Mouse (Mus musculus): ENCODE measurements around the gene Atp5d.

The Atp5d gene

GRCm38 (mm10) chr10:80116927-80117691, 21.3 kb upstream of the Atp5d start:
- peak; percentile 36 for DNase-seq (ENCODE audit: low read depth, low spot score)

GRCm38 (mm10) chr10:80117736-80118135, 20.7 kb upstream of the Atp5d start:
- DNase-seq (ENCODE audit: low read depth, low spot score): peak; percentile 34

GRCm38 (mm10) chr10:80118552-80118951, 19.9 kb upstream of the Atp5d start:
- no peak for DNase-seq (ENCODE audit: low read depth, low spot score)

GRCm38 (mm10) chr10:80120146-80120545, 18.3 kb upstream of the Atp5d start:
- no peak for DNase-seq (ENCODE audit: low read depth, low spot score)

GRCm38 (mm10) chr10:80121639-80122038, 16.8 kb upstream of the Atp5d start:
- no peak for DNase-seq (ENCODE audit: low read depth, low spot score)

- no peak for DNase-seq (ENCODE audit: low read depth, low spot score)
Measured at GRCm38 (mm10) chr10:80123932-80124562, 14.4 kb upstream of the Atp5d start.

- DNase-seq (ENCODE audit: low read depth, low spot score): no peak
Measured at GRCm38 (mm10) chr10:80127920-80128319, 10.5 kb upstream of the Atp5d start.

- no peak for DNase-seq (ENCODE audit: low read depth, low spot score)
Measured at GRCm38 (mm10) chr10:80129846-80130245, 8.6 kb upstream of the Atp5d start.

GRCm38 (mm10) chr10:80130403-80131031, 7.9 kb upstream of the Atp5d start:
- no peak for DNase-seq (ENCODE audit: low read depth, low spot score)

GRCm38 (mm10) chr10:80131316-80131951, 7.0 kb upstream of the Atp5d start:
- no peak for DNase-seq (ENCODE audit: low read depth, low spot score)

- DNase-seq (ENCODE audit: low read depth, low spot score): no peak
Measured at GRCm38 (mm10) chr10:80131952-80132350, 6.5 kb upstream of the Atp5d start.

- DNase-seq (ENCODE audit: low read depth, low spot score): peak; percentile 48
Measured at GRCm38 (mm10) chr10:80133226-80133849, 5.1 kb upstream of the Atp5d start.

GRCm38 (mm10) chr10:80134421-80134820, 4.0 kb upstream of the Atp5d start:
- DNase-seq (ENCODE audit: low read depth, low spot score): no peak

GRCm38 (mm10) chr10:80135161-80135560, 3.3 kb upstream of the Atp5d start:
- no peak for DNase-seq (ENCODE audit: low read depth, low spot score)

- DNase-seq (ENCODE audit: low read depth, low spot score): no peak
Measured at GRCm38 (mm10) chr10:80135641-80136040, 2.8 kb upstream of the Atp5d start.

GRCm38 (mm10) chr10:80136179-80136951, 2.1 kb upstream of the Atp5d start:
- DNase-seq (ENCODE audit: low read depth, low spot score): no peak

GRCm38 (mm10) chr10:80136952-80137625, 1.3 kb upstream of the Atp5d start:
- peak; percentile 66 for DNase-seq (ENCODE audit: low read depth, low spot score)

- peak; percentile 80 for DNase-seq (ENCODE audit: low read depth, low spot score)
Measured at GRCm38 (mm10) chr10:80137626-80138552, 543 bp upstream of the Atp5d start.

- DNase-seq (ENCODE audit: low read depth, low spot score): no peak
Measured at GRCm38 (mm10) chr10:80139439-80139775, 975 bp downstream of the Atp5d start.
